Mouse (Mus musculus): Measurements from ENCODE around the gene Gm20388.

Gene Gm20388

GRCm38 (mm10) chr8:122635878-122636802, 2725.5 kb downstream of the Gm20388 start:
- in situ Hi-C loops (cut with MboI, MseI), result loop anchor here (25.0 kb wide), 1 partner anchor 1324 kb away; no protein-coding TSS in a partner anchor

- in situ Hi-C loops (cut with MboI, MseI), result loop anchor here (25.0 kb wide), 1 partner anchor 1324 kb away; no protein-coding TSS in a partner anchor
Measured at GRCm38 (mm10) chr8:122636803-122637175, 2726.1 kb downstream of the Gm20388 start.

GRCm38 (mm10) chr8:122637230-122637629, 2726.6 kb downstream of the Gm20388 start:
- in situ Hi-C loops (cut with MboI, MseI), result loop anchor here (25.0 kb wide), 1 partner anchor 1325 kb away; no protein-coding TSS in a partner anchor

DNA sequence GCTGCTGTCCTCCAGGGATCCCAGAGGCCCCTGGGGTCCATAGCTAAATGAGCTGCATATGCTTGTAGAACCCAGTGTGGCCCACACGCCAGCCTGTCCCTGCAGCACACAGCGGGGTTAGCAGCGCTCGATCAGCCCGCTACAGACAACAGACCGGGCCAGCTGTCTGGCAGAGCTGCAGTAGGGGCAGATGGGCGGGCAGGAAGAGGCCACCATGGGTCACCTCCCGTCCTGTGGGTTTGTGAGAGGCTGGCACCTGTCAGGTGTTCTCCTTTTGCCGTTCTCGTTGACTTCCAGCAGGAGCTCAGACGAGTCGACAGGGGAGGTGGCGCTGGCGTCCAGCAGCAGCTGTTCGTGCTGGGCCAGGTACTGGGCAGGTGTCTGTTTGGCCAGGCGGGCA, 2728.0 kb downstream of the Gm20388 start:
- in situ Hi-C loops (cut with MboI, MseI), result loop anchor here (25.0 kb wide), 1 partner anchor 1326 kb away; no protein-coding TSS in a partner anchor

- in situ Hi-C loops (cut with MboI, MseI), result loop anchor here (25.0 kb wide), 1 partner anchor 1327 kb away; no protein-coding TSS in a partner anchor
Measured at GRCm38 (mm10) chr8:122639521-122640248, 2729.0 kb downstream of the Gm20388 start.

DNA sequence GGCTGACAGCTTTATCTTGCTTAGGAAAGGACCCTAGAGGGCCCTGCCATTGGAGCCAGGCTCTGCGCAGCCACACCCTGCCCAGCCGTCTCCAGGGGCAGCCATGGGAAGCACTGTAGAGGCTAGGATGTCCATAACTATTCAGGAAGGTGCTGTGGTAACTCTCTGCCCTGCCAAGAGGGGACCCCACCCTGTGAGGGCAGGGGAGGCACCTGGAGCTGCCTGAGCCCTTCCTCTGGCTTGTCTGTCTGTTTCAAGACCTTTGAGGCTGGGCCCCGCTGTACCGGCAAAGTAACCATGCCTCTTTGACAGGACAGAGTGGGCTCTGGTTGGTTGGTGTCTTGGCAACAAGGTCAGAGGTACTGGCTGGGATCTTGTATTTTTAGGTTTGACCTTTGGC, 2730.2 kb downstream of the Gm20388 start:
- in situ Hi-C loops (cut with MboI, MseI), result loop anchor here (25.0 kb wide), 1 partner anchor 1329 kb away; no protein-coding TSS in a partner anchor

GRCm38 (mm10) chr8:122641406-122641805, 2730.8 kb downstream of the Gm20388 start:
- in situ Hi-C loops (cut with MboI, MseI), result loop anchor here (25.0 kb wide), 1 partner anchor 1329 kb away; no protein-coding TSS in a partner anchor

- in situ Hi-C loops (cut with MboI, MseI), result loop anchor here (25.0 kb wide), 1 partner anchor 1330 kb away; no protein-coding TSS in a partner anchor
Measured at GRCm38 (mm10) chr8:122642071-122642470, 2731.4 kb downstream of the Gm20388 start.

DNA sequence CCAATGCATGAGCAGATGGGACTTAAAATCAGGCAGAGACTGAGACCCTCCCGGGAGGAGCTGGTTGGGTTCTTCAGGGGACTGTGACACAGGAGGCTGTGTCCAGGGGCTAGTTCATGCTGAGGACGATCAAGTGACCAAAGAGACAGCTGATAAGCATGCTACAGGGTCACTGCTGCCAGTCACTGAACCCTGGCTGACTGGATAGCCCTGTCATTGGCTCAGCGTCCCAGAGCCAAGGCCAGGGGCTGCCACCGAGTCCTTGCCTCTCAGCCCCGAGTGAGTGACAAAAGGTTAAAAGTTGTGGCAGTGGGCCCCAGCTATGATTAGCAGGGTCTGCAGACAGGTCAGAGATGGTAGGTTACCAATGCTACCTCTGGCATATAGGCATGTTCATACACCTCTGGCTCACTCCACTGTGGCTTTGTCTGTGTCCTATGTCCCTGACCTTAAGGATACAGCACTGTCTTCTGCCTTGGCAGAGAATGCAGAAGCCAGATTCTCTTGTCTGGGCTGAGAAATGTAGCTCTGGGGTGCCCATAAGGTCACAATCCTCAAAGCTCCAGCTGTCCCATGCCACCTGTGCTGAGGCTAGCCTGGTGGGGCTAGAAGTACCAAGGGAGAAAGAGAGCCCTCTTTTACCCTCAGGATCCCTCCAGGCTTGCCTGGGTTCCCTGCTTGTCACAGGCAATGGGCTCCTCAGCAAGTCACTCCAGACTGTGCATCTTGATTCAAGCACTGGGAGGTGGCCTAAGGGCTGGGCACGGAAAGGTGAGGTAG, 2733.7 kb downstream of the Gm20388 start:
- in situ Hi-C loops (cut with MboI, MseI), result loop anchor here (25.0 kb wide), 1 partner anchor 1332 kb away; no protein-coding TSS in a partner anchor

DNA sequence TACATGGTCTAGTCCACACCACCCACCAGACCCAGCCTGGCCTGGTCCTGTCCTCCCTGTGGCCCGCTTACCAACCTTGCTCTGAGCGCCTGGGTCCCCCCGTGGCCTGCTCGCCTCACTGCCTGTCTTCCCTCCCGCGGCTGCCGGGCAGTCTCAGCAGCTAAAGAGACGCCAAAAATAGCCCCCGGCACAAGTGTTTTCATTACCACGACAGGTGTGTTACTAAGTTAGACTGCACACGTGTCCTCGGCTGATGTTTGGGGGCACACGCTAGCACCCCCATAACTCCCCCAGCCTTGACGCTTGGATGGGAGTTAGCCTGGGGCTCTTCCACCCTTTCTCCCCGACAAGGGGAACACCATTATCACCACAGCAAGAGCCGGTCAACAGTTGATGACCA, 2735.7 kb downstream of the Gm20388 start:
- in situ Hi-C loops (cut with MboI, MseI), result loop anchor here (25.0 kb wide), 1 partner anchor 1334 kb away; no protein-coding TSS in a partner anchor

DNA sequence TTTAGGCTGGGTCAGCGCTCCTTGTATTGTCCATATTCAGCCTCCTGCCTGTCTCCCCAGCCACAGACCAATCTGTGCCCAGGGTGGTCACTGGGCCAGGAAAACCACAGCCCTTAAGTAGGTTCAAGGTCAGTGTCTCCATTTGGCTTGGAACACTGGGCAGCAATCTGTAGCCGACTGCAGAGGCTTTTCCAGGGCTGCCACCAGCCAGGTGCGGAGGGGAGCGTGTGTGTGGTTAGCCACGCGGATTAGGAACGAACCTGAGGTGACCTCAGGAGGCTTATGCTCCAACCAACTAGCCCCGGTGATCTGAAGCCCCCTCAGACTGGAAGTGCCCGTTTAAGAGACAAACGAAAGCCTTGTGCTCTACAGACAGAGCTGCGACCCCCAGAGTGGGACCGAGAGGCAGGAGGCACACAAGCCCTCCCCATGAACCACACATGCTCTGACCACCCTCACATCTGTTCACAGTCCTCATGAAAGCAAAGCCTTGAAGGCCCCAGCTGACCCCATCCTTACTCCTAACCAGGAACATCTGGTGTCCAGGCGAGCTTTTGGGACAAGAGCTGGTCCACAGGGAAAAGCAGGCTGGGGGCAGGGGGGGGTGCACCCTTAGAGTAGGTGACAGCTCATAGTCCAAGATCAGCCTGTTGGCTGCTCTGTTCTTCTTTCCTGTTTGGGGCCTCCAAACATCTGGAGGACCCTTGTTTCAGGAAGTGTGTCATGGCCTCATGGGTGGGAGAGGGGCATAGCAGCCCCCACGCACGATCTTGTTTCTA, 2737.7 kb downstream of the Gm20388 start:
- in situ Hi-C loops (cut with MboI, MseI), result loop anchor here (25.0 kb wide), 1 partner anchor 1336 kb away; no protein-coding TSS in a partner anchor

- in situ Hi-C loops (cut with MboI, MseI), result no loop called here
Measured at GRCm38 (mm10) chr8:122651326-122651921, 2740.8 kb downstream of the Gm20388 start.

DNA sequence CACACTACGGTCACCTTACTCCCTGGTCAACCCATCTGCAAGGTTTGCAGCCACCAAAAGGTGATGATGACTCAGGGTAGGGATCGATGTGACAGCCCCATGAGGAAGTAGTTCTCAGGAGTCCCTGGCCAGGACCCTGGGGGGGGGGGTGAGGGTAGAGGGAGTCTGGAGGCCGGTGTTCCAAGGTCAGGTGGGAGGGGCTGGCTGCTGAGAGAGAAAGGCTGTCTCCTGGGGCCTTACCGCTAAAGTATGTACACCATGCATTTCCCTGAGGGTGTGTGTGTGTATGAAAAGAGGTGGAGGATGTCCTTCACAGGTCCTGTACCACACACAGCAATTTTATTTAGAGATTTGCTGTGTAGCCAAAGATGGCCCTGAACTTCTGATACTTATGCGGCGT, 2742.0 kb downstream of the Gm20388 start:
- in situ Hi-C loops (cut with MboI, MseI), result no loop called here

GRCm38 (mm10) chr8:122654768-122655167, 2744.1 kb downstream of the Gm20388 start:
- in situ Hi-C loops (cut with MboI, MseI), result no loop called here

DNA sequence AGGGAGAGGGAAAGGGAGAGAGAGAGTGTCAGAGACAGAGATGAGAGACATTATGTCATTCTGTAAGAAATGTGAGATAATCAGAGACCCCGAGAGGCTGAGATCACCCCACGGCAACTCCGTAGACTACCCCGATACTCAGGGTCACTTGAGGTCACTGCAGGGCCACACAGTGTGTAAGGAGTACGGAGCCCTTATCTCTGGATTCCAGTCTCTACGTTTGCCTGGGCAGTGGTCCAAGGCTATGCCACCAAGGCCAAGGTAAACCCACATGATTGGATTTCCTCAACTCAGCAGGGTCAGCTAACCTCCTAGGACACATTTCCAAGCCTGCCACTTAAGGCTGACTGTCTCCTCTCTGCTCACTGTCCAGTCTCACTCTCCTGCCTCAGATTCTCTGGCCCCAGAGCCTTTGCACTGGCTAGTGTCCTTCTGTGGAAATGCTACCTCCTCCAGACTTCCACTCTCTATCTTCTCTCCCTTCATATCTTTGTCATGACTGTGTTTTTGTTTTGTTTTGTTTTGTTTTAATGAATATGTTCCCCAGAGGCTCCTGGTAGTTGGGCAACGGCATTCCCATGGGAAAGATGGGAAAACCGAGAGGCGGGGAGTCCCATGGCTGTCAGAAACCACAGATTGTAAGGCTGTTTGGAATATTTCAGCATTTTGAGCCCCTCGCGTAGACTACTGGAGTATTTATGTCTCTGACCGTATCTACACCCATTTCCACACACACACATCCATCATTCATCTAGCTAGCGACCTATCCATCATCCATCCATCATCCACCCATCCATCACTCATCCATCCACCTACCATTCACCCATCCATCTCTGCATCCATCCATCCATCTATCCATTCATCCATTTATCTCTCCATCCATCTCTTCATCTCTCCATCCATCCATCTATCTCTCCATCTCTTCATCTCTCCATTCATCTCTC, 2745.7 kb downstream of the Gm20388 start:
- in situ Hi-C loops (cut with MboI, MseI), result no loop called here

DNA sequence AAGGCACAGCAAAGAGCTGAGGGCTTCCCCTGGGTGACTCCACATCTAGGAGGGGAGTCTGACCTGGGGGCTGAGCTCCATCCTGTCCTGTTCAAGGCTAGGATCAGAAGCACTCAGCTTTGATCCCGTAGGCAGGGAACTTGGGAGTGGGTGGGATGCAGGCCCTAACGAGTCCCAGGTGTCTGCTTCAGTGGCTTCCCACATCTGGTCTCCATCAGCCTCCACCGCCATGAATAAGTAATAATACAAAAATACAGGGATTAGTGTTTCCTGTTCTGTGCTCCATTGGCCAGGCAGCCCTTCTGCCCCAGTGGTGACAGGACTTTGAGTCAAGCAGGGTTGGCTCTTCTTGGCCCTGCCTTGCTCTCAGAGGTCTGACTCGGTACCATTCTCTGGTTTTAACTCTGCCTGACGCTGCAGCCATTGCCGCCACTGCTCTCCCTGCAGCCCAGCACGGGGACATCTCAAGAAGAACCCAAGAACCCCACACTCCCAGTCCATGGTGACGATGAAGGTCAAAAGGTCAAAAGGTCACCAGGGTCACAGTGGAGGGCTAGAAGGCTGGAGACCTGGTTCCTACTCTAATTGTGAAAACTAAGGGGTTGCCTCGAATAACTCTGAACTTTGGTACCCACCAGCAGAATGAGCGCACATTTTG, 2747.6 kb downstream of the Gm20388 start:
- in situ Hi-C loops (cut with MboI, MseI), result no loop called here

DNA sequence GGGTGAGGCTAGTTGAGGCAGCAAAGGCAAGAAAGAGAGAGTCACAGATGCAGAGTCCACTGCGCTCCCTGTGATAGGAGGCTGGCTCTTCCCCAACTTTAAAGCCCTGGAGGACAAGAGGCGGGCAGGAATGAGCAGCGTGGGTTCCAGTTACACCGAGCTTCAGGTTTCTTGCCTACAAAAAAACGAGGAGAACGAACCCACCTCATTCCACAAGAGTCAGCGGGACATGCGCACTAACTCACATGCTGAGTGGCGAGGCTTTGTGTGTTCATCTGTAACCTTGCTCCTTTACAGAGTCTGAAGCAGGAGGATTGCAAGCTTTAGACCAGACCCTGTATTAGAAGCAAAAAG, 2748.1 kb downstream of the Gm20388 start:
- in situ Hi-C loops (cut with MboI, MseI), result no loop called here

DNA sequence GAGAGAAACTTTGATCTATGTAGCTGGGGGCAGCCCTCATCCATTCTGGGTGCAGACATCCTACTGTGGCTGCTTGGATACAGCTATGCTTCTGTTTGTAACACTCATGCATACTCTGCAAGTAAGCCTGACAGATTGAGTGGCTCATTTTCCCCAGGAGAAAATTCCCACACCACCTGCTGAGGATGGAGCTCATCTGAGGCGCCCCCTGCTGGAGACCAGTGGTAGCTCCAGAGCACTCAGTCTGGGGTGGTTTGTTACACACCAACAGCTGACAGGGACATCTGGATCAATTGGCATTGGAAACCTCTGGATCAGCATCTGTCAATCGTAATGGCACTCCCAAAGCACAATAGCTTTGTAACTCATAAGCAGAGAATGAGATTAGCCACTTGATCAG, 2749.4 kb downstream of the Gm20388 start:
- in situ Hi-C loops (cut with MboI, MseI), result no loop called here

Measured in T-helper 1 cell (primary cell).